Comparison of ENCODE assay signal across 8 mouse cellular contexts in genomic region chr17:33916847-33917655, GRCm38 (mm10). TPM values are rescaled to one million over a fixed set of nuclear protein-coding genes. Genes with fewer than 3 reads are reported as not detected.
DNase-seq lines count a peak whose midpoint lies in the region; ATAC-seq and TF ChIP-seq lines count a peak whose summit lies in the region.

No protein-coding gene starts in this region.

- H3K27ac ChIP-seq in heart, embryonic 13.5 days (replicated peaks), result 0 out of 2 replicates have a peak overlapping the region, but pooled peaks have one; percentile 79
- H3K27ac ChIP-seq in MEL (ENCODE audit: control insufficient read depth, low read depth, low read length), result no peak overlapping the region
- no peak overlapping the region for H3K27ac ChIP-seq in forebrain, embryonic 15.5 days (replicated peaks)
- H3K27ac ChIP-seq in limb, embryonic 15.5 days, result no peak overlapping the region; the same call in 1 of the 2 replicates
- no peak overlapping the region; the same call in 1 of the 2 replicates for H3K27ac ChIP-seq in stomach, postnatal 0 days (replicated peaks)

- peaks cover 46% of the 10 kb centered on the region for H3K36me3 ChIP-seq in heart, embryonic 13.5 days
- H3K36me3 ChIP-seq in MEL (ENCODE audit: control insufficient read depth in 1 of 2, insufficient read depth in 2 of 2, low read length in 2 of 2), result peaks cover 0 to 12% of the 10 kb centered on the region in 2 experiments
- peaks cover 28% of the 10 kb centered on the region for H3K36me3 ChIP-seq in forebrain, embryonic 15.5 days
- peaks cover 38% of the 10 kb centered on the region for H3K36me3 ChIP-seq in limb, embryonic 15.5 days
- peaks cover 15% of the 10 kb centered on the region for H3K36me3 ChIP-seq in stomach, postnatal 0 days (ENCODE audit: control insufficient read depth, insufficient read depth, low read length)

- H3K4me2 ChIP-seq in heart, embryonic 13.5 days, result peak overlapping the region; percentile 81
- H3K4me2 ChIP-seq in forebrain, embryonic 15.5 days (replicated peaks), result peak overlapping the region; percentile 73
- peak overlapping the region; percentile 67 for H3K4me2 ChIP-seq in limb, embryonic 15.5 days
- peak overlapping the region; percentile 77 for H3K4me2 ChIP-seq in stomach, postnatal 0 days (replicated peaks; ENCODE audit: low read depth)

- peak overlapping the region; percentile 68 for H3K4me3 ChIP-seq in heart, embryonic 13.5 days
- peak overlapping the region; percentile 69 to 82 for H3K4me3 ChIP-seq in MEL (ENCODE audit: control insufficient read depth in 1 of 2, insufficient read depth in 1 of 2, low read depth in 2 of 2, low read length in 2 of 2)
- H3K4me3 ChIP-seq in forebrain, embryonic 15.5 days, result peak overlapping the region; percentile 59
- peak overlapping the region; percentile 53 for H3K4me3 ChIP-seq in limb, embryonic 15.5 days
- H3K4me3 ChIP-seq in stomach, postnatal 0 days (ENCODE audit: low read depth, low read length), result peak overlapping the region; percentile 58

- no peak for TF ChIP-seq POLR2A in MEL (IDR thresholded peaks at IDR 0.05; ENCODE audit: control insufficient read depth in 1 of 2, insufficient read depth in 1 of 2, low read depth in 1 of 2, low read length in 2 of 2, poor library complexity in 1 of 2)

- H3K9ac ChIP-seq in heart, embryonic 13.5 days, result peak overlapping the region; percentile 85
- H3K9ac ChIP-seq in MEL (ENCODE audit: control insufficient read depth, low read depth, low read length, poor library complexity, severe bottlenecking), result peak overlapping the region; percentile 63; the same call in 1 of the 2 replicates
- H3K9ac ChIP-seq in forebrain, embryonic 15.5 days (replicated peaks), result peak overlapping the region; percentile 51
- no peak overlapping the region for H3K9ac ChIP-seq in limb, embryonic 15.5 days
- H3K9ac ChIP-seq in stomach, postnatal 0 days (ENCODE audit: low read length), result peak overlapping the region; percentile 71; the same call in 1 of the 2 replicates

- DNase-seq in heart, postnatal 25 days (ENCODE audit: low spot score), result no peak
- no peak for DNase-seq in MEL (ENCODE audit: low read depth, low spot score)
- DNase-seq in stomach, postnatal 0 days (ENCODE audit: low spot score), result no peak
- no peak for DNase-seq in left cerebral cortex, postnatal 10 days (ENCODE audit: extremely low spot score in 1 of 2, low spot score in 2 of 2)
- no peak for DNase-seq in gastrocnemius, postnatal 14 days

- TF ChIP-seq RAD21 in MEL (IDR thresholded peaks at IDR 0.05; ENCODE audit: low read depth, low read length), result no peak

- ATAC-seq in heart, embryonic 13.5 days (ENCODE audit: extremely low read depth, insufficient number of reproducible peaks, low FRiP score, low TSS enrichment), result no peak
- ATAC-seq in forebrain, embryonic 15.5 days (replicated peaks), result no peak
- ATAC-seq in limb, embryonic 15.5 days (ENCODE audit: insufficient number of reproducible peaks, low FRiP score, low TSS enrichment, low read depth), result no peak
- no peak for ATAC-seq in stomach, postnatal 0 days (ENCODE audit: low FRiP score, low TSS enrichment)

- WGBS in heart, embryonic 13.5 days, result 62% methylated on average over 31 of the region's 31 CpGs
- 74% methylated on average over 31 of the region's 31 CpGs for WGBS in forebrain, embryonic 15.5 days
- 73% methylated on average over 31 of the region's 31 CpGs for WGBS in limb, embryonic 15.5 days
- WGBS in stomach, postnatal 0 days, result 70% methylated on average over 31 of the region's 31 CpGs

- TF ChIP-seq EP300 in MEL (IDR thresholded peaks at IDR 0.05; ENCODE audit: low read depth in 1 of 2, low read length in 2 of 2), result no peak
- TF ChIP-seq EP300 in stomach, postnatal 0 days (optimal IDR thresholded peaks at IDR 0.05), result no peak

- H3K79me2 ChIP-seq in MEL (ENCODE audit: control insufficient read depth, insufficient read depth, low read length, poor library complexity), result peaks cover 17% of the 10 kb centered on the region

- intact Hi-C loops in heart, postnatal 25 days (cut with DNase I), result no loop called here
- intact Hi-C loops in left cerebral cortex, postnatal 10 days (cut with DNase I), result no loop called here
- intact Hi-C loops in gastrocnemius, postnatal 14 days (cut with DNase I; ENCODE audit: low total_unique reads), result no loop called here

- no peaks in the 10 kb centered on the region for H3K9me3 ChIP-seq in heart, embryonic 13.5 days
- H3K9me3 ChIP-seq in MEL (replicated peaks; ENCODE audit: insufficient read depth, low read length), result no peaks in the 10 kb centered on the region
- H3K9me3 ChIP-seq in forebrain, embryonic 15.5 days, result no peaks in the 10 kb centered on the region
- no peaks in the 10 kb centered on the region for H3K9me3 ChIP-seq in limb, embryonic 15.5 days
- H3K9me3 ChIP-seq in stomach, postnatal 0 days (ENCODE audit: control insufficient read depth, low read length), result no peaks in the 10 kb centered on the region

- TF ChIP-seq CTCF in MEL (IDR thresholded peaks at IDR 0.05 in 2 of 3, conservative IDR thresholded peaks at IDR 0.05 in 1 of 3; ENCODE audit: control insufficient read depth in 1 of 3, insufficient read depth in 1 of 3, low read depth in 2 of 3, low read length in 3 of 3, poor library complexity in 1 of 3, severe bottlenecking in 1 of 3), result no peak
- no peak for TF ChIP-seq CTCF in stomach, postnatal 0 days (IDR thresholded peaks at IDR 0.05; ENCODE audit: low read depth)

- H3K4me1 ChIP-seq in heart, embryonic 13.5 days, result peaks cover 47% of the 10 kb centered on the region
- H3K4me1 ChIP-seq in MEL (ENCODE audit: control insufficient read depth in 1 of 2, insufficient read depth in 2 of 2, low read length in 2 of 2), result peaks cover 4 to 21% of the 10 kb centered on the region in 2 experiments; a peak in 3 of 4 replicates
- peaks cover 47% of the 10 kb centered on the region for H3K4me1 ChIP-seq in forebrain, embryonic 15.5 days
- peaks cover 65% of the 10 kb centered on the region for H3K4me1 ChIP-seq in limb, embryonic 15.5 days
- no peaks in the 10 kb centered on the region for H3K4me1 ChIP-seq in stomach, postnatal 0 days (replicated peaks; ENCODE audit: control insufficient read depth, insufficient read depth)

- no peaks in the 10 kb centered on the region for H3K27me3 ChIP-seq in heart, embryonic 13.5 days (replicated peaks)
- H3K27me3 ChIP-seq in MEL (ENCODE audit: control insufficient read depth in 1 of 2, insufficient read depth in 2 of 2, low read length in 2 of 2), result no peaks in the 10 kb centered on the region
- no peaks in the 10 kb centered on the region for H3K27me3 ChIP-seq in forebrain, embryonic 15.5 days
- no peaks in the 10 kb centered on the region for H3K27me3 ChIP-seq in limb, embryonic 15.5 days
- no peaks in the 10 kb centered on the region for H3K27me3 ChIP-seq in stomach, postnatal 0 days (ENCODE audit: control insufficient read depth, insufficient read depth, low read length)

RNA-seq across cellular contexts. Expression of gene Zbtb22, which starts 1.3 kb away (rescaled TPM):
- 12.8 and 12.9 TPM in 2 replicates for polyA plus RNA-seq in heart, embryonic 13.5 days (2015; fragmentation: Nextera tagmentation; extraction: Ambion mirVana)
- total RNA-seq in heart, postnatal 25 days (2021), result 10 to 100 TPM; 15.5 to 19.4 TPM
- 18.6 and 20.2 TPM in 2 replicates for total RNA-seq in MEL (2012; rRNA removed)
- 10 to 100 TPM in 1 of 2 experiments, not detected in 1; 30.0 TPM for polyA plus RNA-seq in MEL (2012; ENCODE audit: insufficient read depth in 1 of 2, insufficient read length in 2 of 2, low read depth in 1 of 2, low replicate concordance in 2 of 2, missing spikeins in 1 of 2)
- 18.7 and 19.5 TPM in 2 replicates for polyA plus RNA-seq in forebrain, embryonic 15.5 days (2015; fragmentation: Nextera tagmentation; extraction: Ambion mirVana)
- polyA plus RNA-seq in limb, embryonic 15.5 days (2015; fragmentation: Nextera tagmentation; extraction: Ambion mirVana), result 14.0 and 15.5 TPM in 2 replicates
- polyA plus RNA-seq in stomach, postnatal 0 days (2015; fragmentation: Nextera tagmentation; extraction: Ambion mirVana), result 10.7 and 12.2 TPM in 2 replicates
- total RNA-seq in left cerebral cortex, postnatal 10 days (2021), result 10 to 100 TPM; 35.0 to 35.8 TPM
- 10 to 100 TPM; 13.5 to 16.1 TPM for total RNA-seq in gastrocnemius, postnatal 14 days (2021)

RNA-seq across cellular contexts. Expression of gene Tapbp, which starts 1.4 kb away (rescaled TPM):
- polyA plus RNA-seq in heart, embryonic 13.5 days (2015; fragmentation: Nextera tagmentation; extraction: Ambion mirVana), result 34.2 and 36.8 TPM in 2 replicates
- 100 to 1,000 TPM in 1 of 2 experiments, 10 to 100 TPM in 1; 93.5 to 104 TPM for total RNA-seq in heart, postnatal 25 days (2021)
- 14.7 and 24.3 TPM in 2 replicates for total RNA-seq in MEL (2012; rRNA removed)
- polyA plus RNA-seq in MEL (2012; ENCODE audit: insufficient read depth in 1 of 2, insufficient read length in 2 of 2, low read depth in 1 of 2, low replicate concordance in 2 of 2, missing spikeins in 1 of 2), result 10 to 100 TPM in 1 of 2 experiments, not detected in 1; 33.3 TPM
- 18.2 and 18.4 TPM in 2 replicates for polyA plus RNA-seq in forebrain, embryonic 15.5 days (2015; fragmentation: Nextera tagmentation; extraction: Ambion mirVana)
- 42.1 and 46.3 TPM in 2 replicates for polyA plus RNA-seq in limb, embryonic 15.5 days (2015; fragmentation: Nextera tagmentation; extraction: Ambion mirVana)
- 63.7 and 72.4 TPM in 2 replicates for polyA plus RNA-seq in stomach, postnatal 0 days (2015; fragmentation: Nextera tagmentation; extraction: Ambion mirVana)
- 10 to 100 TPM; 33.0 to 34.7 TPM for total RNA-seq in left cerebral cortex, postnatal 10 days (2021)
- total RNA-seq in gastrocnemius, postnatal 14 days (2021), result 10 to 100 TPM; 32.9 to 35.7 TPM

RNA-seq across cellular contexts. Expression of gene Daxx, which starts 7.8 kb away (rescaled TPM):
- 31.7 and 35.3 TPM in 2 replicates for polyA plus RNA-seq in heart, embryonic 13.5 days (2015; fragmentation: Nextera tagmentation; extraction: Ambion mirVana)
- total RNA-seq in heart, postnatal 25 days (2021), result 10 to 100 TPM; 14.3 to 17.5 TPM
- 39.6 and 40.6 TPM in 2 replicates for total RNA-seq in MEL (2012; rRNA removed)
- 10 to 100 TPM in 1 of 2 experiments, not detected in 1; 68.0 TPM for polyA plus RNA-seq in MEL (2012; ENCODE audit: insufficient read depth in 1 of 2, insufficient read length in 2 of 2, low read depth in 1 of 2, low replicate concordance in 2 of 2, missing spikeins in 1 of 2)
- polyA plus RNA-seq in forebrain, embryonic 15.5 days (2015; fragmentation: Nextera tagmentation; extraction: Ambion mirVana), result 61.5 and 63.5 TPM in 2 replicates
- 47.2 and 55.7 TPM in 2 replicates for polyA plus RNA-seq in limb, embryonic 15.5 days (2015; fragmentation: Nextera tagmentation; extraction: Ambion mirVana)
- polyA plus RNA-seq in stomach, postnatal 0 days (2015; fragmentation: Nextera tagmentation; extraction: Ambion mirVana), result 18.1 and 22.4 TPM in 2 replicates
- total RNA-seq in left cerebral cortex, postnatal 10 days (2021), result 10 to 100 TPM; 26.5 to 28.1 TPM
- 10 to 100 TPM; 10.2 to 13.8 TPM for total RNA-seq in gastrocnemius, postnatal 14 days (2021)

RNA-seq across cellular contexts. Expression of gene Platr17, which starts 12.1 kb away (rescaled TPM):
- polyA plus RNA-seq in heart, embryonic 13.5 days (2015; fragmentation: Nextera tagmentation; extraction: Ambion mirVana), result 0.19 TPM in 1 of 2 replicates, not detected in the other
- not detected for total RNA-seq in heart, postnatal 25 days (2021)
- total RNA-seq in MEL (2012; rRNA removed), result not detected in 2 replicates
- polyA plus RNA-seq in MEL (2012; ENCODE audit: insufficient read depth in 1 of 2, insufficient read length in 2 of 2, low read depth in 1 of 2, low replicate concordance in 2 of 2, missing spikeins in 1 of 2), result not detected
- polyA plus RNA-seq in forebrain, embryonic 15.5 days (2015; fragmentation: Nextera tagmentation; extraction: Ambion mirVana), result 0.32 and 0.80 TPM in 2 replicates
- polyA plus RNA-seq in limb, embryonic 15.5 days (2015; fragmentation: Nextera tagmentation; extraction: Ambion mirVana), result 0.19 and 0.30 TPM in 2 replicates
- 1.1 TPM in 2 replicates for polyA plus RNA-seq in stomach, postnatal 0 days (2015; fragmentation: Nextera tagmentation; extraction: Ambion mirVana)
- 1 to 10 TPM; 1.2 TPM for total RNA-seq in left cerebral cortex, postnatal 10 days (2021)
- not detected for total RNA-seq in gastrocnemius, postnatal 14 days (2021)

RNA-seq across cellular contexts. Expression of gene Rgl2, which starts 12.3 kb away (rescaled TPM):
- 32.6 and 37.6 TPM in 2 replicates for polyA plus RNA-seq in heart, embryonic 13.5 days (2015; fragmentation: Nextera tagmentation; extraction: Ambion mirVana)
- total RNA-seq in heart, postnatal 25 days (2021), result 10 to 100 TPM; 38.2 to 44.6 TPM
- 19.0 and 24.9 TPM in 2 replicates for total RNA-seq in MEL (2012; rRNA removed)
- 10 to 100 TPM in 1 of 2 experiments, not detected in 1; 43.6 TPM for polyA plus RNA-seq in MEL (2012; ENCODE audit: insufficient read depth in 1 of 2, insufficient read length in 2 of 2, low read depth in 1 of 2, low replicate concordance in 2 of 2, missing spikeins in 1 of 2)
- polyA plus RNA-seq in forebrain, embryonic 15.5 days (2015; fragmentation: Nextera tagmentation; extraction: Ambion mirVana), result 46.6 and 47.2 TPM in 2 replicates
- polyA plus RNA-seq in limb, embryonic 15.5 days (2015; fragmentation: Nextera tagmentation; extraction: Ambion mirVana), result 51.8 and 58.5 TPM in 2 replicates
- polyA plus RNA-seq in stomach, postnatal 0 days (2015; fragmentation: Nextera tagmentation; extraction: Ambion mirVana), result 18.6 and 24.4 TPM in 2 replicates
- 10 to 100 TPM; 67.1 to 68.4 TPM for total RNA-seq in left cerebral cortex, postnatal 10 days (2021)
- total RNA-seq in gastrocnemius, postnatal 14 days (2021), result 10 to 100 TPM; 24.4 to 24.7 TPM
